Mouse (Mus musculus) ovary, adult 18-20 months (tissue): Measurements from ENCODE around the gene Tfip11.
A peak's percentile ranks its signal among the peaks of the same experiment; 100 is the strongest.

Source experiments
- DNase-seq: peaks from one replicate; pipeline ENCODE4 v3.0.0; 2022; ENCODE audit warnings: low spot score, mixed read lengths

Tfip11 gene

DNA sequence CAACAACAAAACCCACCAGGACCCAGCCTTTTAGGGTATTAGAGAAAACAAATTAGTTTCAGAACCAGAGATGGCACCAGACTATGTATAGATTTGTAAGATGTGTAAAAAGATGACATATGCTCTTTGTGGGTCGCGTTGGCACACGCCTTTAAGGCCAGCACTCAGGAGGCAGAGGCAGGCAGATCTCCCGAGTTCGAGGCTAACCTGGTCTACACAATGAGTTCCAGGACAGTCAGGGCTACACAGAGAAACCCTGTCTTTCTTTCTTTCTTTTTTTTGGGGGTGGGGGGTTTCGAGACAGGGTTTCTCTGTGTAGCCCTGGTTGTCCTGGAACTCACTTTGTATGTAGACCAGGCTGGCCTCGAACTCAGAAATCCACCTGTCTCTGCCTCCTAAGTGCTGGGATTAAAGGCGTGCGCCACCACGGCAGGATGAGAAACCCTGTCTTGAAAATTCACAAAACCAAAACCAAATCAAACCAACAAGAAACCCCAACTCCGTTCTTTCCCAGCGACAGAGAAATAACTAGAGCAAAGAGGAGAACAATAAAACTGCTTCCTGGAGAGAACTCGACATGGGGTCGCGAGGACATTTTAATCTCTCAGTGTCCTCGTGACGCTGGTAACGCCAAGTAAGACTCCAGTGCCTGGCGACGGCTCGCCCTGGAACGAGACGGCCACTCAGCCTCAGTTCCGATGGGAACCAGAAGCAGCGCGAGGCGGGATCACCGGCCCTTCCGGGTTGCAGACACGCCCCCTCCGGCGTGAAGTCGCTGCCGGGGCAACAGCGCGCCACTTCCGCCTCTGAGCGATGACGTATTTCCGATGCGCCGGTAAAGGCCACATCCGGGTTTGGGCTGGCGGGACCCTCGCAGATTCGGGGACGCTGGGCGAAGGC, at the start of gene Tfip11:
Tfip11 (plus strand) TSS at position 813 of the 900 bp plus-strand sequence.
- peak; percentile 90 for DNase-seq

DNA sequence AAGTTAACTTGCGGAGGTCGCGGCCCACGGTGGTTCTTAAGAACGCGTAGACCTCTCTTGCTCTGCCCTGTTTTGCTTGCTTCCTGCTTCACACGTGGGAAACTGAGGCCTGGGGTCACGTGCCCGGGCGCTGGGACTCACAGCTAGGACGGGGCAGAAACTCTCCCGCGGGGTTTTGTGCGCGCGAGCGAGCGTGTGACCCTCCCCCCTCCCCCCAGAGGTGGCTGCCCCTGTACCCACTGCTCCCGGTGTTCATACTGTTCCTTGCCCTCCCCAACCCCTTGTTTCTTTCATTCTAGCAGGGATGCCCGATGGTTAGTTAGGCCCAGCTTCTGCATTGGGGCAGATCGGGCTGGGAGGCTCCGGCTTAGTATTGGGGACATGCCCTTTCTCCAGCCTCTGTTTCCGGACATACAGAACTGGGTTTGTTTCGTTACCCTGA, 49.2 kb upstream of the Tfip11 start:
- DNase-seq, result no peak

GRCm38 (mm10) chr5:112277906-112278470, 48.2 kb upstream of the Tfip11 start:
- no peak for DNase-seq

GRCm38 (mm10) chr5:112279181-112280021, 46.8 kb upstream of the Tfip11 start:
- DNase-seq, result no peak

DNA sequence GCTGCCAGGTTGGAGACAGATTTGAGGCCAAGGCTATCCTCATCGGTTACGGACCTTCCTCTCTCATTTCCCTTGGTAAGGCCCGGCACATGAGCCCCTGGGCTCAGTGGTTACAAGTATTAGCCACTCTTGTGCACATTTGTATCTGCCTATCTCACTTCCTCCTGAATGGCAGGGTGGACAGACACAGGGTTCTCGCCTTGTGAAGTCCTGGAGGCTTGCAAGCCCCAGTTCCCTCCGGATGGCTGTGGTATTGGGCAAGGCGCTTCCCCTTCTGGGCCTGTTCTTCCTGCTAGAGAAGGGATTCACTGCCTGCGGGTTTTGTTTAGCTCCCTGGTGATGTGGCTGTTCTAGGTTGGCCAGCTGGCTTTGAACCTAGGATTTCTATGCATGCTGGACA, 46.0 kb upstream of the Tfip11 start:
- DNase-seq, result no peak

- DNase-seq, result no peak
Observed at GRCm38 (mm10) chr5:112280863-112281660, 45.1 kb upstream of the Tfip11 start.

DNA sequence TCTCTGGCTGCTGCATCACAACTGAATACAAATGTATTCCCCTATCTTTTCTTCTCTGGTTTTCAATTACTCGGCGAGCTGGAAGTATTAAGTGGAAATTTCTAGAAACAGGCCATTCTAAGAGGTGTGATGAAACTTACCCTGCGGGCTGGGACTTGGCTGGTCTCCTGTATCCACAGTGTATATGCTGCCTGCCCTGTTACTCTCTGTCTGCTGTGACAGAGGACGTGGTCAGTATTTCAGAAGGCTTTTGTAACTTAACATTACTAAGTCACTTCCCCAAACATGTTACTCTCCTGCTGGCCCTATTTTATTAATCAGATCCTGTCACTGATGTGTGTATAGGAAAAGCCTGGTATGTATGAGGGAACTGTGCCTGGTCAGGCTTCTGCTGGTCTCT, 44.5 kb upstream of the Tfip11 start:
- DNase-seq, result no peak

- no peak for DNase-seq
Observed at GRCm38 (mm10) chr5:112282123-112282779, 43.9 kb upstream of the Tfip11 start.

- no peak for DNase-seq
Observed at GRCm38 (mm10) chr5:112282780-112283482, 43.2 kb upstream of the Tfip11 start.

GRCm38 (mm10) chr5:112283543-112284202, 42.5 kb upstream of the Tfip11 start:
- DNase-seq, result no peak

DNA sequence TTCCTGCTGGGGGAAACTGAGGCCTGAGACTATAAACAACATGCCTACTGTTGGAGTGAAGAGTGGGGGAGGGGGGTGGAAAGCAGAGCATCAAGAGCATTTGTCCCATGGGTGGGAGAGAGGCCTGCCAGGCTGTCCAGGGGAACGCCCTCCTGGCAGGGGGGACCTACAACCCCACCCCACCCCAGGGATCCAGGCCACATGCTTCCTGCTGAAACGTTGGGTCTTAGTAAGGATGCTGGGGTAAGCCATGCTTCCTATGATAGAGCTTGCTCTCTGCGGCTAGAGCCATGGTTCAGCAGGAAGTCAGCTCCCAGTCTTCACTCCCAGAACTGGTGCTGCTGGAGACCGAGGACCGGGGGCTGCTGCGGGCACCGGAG, 42.0 kb upstream of the Tfip11 start:
- DNase-seq, result no peak

DNA sequence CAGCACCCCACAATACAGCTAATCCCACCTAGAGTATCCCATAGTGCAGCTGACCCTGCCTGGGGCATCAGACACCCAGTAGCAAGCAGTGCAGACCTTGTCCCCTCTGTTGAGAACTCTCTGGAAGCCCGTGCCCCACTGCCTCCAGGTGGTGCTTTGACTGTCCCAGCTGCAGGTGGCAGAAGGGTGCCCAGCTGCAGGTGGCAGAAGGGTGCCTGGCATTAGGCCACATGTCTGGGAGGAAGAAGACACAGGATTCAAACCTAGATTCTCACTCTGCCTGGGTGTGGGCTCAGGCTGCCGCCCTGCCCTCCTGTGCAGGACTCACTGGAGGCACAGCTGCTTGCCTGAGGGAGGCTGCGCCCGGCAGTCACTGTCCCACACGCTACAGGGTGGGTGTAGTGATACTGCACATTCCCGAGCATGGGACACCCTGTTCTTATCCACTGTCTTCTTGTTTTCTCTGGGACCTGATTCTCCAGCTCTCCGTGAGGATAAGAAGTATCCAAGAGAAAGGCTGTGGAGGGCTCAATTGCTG, 40.5 kb upstream of the Tfip11 start:
- DNase-seq, result no peak

DNA sequence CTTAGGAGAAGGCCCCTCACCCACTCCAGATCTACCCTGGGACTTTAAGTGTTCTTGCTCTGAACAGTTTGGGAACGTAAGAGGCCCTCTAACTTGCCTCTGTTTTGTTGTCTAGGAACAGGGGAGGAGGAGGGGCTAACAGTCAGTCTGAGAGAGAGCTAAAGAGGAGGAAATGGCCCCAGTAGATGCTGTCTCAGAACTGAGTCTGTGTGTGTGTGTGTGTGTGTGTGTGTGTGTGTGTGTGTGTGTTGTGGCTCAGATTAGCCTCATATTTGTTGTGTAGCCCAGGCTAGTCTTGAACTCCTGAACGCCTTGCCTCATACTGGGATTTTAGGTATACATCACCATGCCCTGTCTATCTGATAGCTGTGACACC, 39.6 kb upstream of the Tfip11 start:
- DNase-seq, result no peak

DNA sequence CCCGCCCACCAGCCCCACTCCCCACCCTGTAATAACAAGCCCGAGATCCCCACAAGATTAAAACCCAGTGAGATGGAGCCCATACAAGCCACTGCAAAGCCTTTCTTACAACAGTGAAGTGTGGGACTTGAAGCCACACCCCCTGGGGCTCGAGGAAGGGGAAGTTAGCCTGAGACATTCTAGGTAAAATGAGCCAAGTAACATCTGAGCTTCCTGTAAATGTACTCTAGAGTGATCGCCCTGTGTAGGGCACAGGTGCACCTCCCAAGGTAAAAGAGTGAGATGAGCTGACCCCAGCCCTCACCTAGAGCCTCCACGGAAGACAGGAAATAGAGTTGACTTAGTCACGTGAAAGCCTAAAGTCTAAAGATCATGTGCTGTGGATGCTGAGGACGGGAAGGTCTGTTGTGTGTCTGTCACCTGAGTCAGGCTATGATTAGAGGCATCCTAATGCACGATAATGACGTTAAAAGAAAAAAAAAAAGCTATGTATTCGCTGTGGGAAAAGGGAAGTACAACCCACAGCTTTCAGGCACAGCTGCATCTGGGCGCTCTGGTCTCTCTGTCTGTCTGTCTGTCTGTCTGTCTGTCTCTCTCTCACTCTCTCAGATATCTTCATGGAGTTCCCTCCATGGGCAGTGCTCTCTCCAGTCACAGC, 39.0 kb upstream of the Tfip11 start:
- DNase-seq, result no peak

GRCm38 (mm10) chr5:112287652-112288051, 38.5 kb upstream of the Tfip11 start:
- DNase-seq, result no peak

DNA sequence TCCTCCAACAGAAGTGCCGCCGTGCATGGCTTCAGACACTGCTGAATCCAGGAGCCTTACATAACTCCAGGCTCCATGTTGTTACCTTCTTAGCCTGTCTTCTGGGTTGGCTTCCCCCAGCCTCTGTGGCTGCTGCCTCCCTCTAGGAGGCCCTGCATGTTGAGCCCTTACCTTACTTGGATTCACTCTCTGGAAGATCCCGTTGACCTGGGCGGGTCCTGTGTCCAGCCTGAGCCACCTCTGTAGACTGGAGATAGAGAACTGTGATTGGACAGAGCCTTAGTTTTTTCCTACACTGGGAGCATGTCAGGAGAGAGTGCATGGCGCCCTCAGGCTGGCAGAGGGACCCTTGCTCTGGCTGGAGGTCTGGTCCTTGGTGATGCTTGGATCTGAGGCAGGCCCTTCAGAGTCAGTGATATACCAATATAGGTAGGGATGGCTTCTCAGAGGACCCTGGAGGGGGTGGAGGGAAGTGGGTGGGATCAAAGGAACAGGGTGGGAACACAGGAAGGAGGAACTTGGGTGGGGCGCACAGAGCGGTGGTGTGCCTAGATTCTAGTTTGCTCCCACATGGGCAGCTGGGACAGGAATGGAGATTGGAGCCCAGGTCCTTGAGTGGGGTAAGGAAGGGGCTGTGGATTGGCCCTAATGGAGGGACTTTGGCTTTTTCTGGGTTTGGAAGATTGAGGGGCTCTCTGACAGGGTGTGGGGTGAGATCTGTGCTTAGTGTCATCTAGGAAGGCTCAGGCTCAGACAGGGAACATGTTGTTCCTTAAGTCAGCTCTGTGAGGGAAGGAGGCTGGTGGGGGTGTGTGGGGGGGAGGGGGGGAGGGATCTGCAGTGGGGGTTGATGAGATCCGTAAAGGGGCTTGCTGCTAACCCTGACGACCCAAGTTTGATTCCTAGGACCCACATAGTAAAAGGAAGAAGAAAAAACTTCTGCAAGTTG, 37.7 kb upstream of the Tfip11 start:
- DNase-seq, result no peak

- DNase-seq, result no peak
Observed at GRCm38 (mm10) chr5:112289236-112289635, 36.9 kb upstream of the Tfip11 start.
